Mouse (Mus musculus) ZHBTc4 (cell line): ENCODE measurements at regions not wholly inside any gene's neighbourhood (a gene's known extent, or its start where the extent isn't known, plus 50 kb on each side); places are given as distances from the start of the nearest gene placed in this dataset.

Source experiments
- DNase-seq: peaks from one replicate; pipeline ENCODE4 v3.0.0-alpha.2; 2011; ENCODE audit warnings: low read depth, low spot score

GRCm38 (mm10) chr6:143535726-143536125 lies 368.7 kb downstream of the Etnk1 start:
- DNase-seq: no peak

- DNase-seq: no peak
Observed at GRCm38 (mm10) chr6:143536525-143537293, 369.7 kb downstream of the Etnk1 start.

GRCm38 (mm10) chr6:143547406-143547903 lies 380.4 kb downstream of the Etnk1 start:
- no peak for DNase-seq

- no peak for DNase-seq
Observed at GRCm38 (mm10) chr6:143554946-143555345, 387.9 kb downstream of the Etnk1 start.

- DNase-seq: no peak
Observed at GRCm38 (mm10) chr6:143558046-143558884, 391.2 kb downstream of the Etnk1 start.

GRCm38 (mm10) chr6:143559316-143559715 lies 392.3 kb downstream of the Etnk1 start:
- DNase-seq: no peak

GRCm38 (mm10) chr6:143561316-143562088 lies 394.5 kb downstream of the Etnk1 start:
- DNase-seq: no peak

- no peak for DNase-seq
Observed at GRCm38 (mm10) chr6:143571356-143572115, 404.5 kb downstream of the Etnk1 start.

- DNase-seq: no peak
Observed at GRCm38 (mm10) chr6:143579223-143579622, 412.2 kb downstream of the Etnk1 start.

GRCm38 (mm10) chr6:143589666-143590065 lies 422.6 kb downstream of the Etnk1 start:
- no peak for DNase-seq

- no peak for DNase-seq
Observed at GRCm38 (mm10) chr6:143590231-143590630, 423.2 kb downstream of the Etnk1 start.

- DNase-seq: peak; percentile 18
Observed at GRCm38 (mm10) chr6:143592490-143592889, 425.5 kb downstream of the Etnk1 start.

- no peak for DNase-seq
Observed at GRCm38 (mm10) chr6:143595486-143595885, 428.5 kb downstream of the Etnk1 start.

- no peak for DNase-seq
Observed at GRCm38 (mm10) chr6:143597414-143597813, 430.4 kb downstream of the Etnk1 start.

GRCm38 (mm10) chr6:143598916-143599315 lies 431.9 kb downstream of the Etnk1 start:
- no peak for DNase-seq

GRCm38 (mm10) chr6:143609100-143609499 lies 442.1 kb downstream of the Etnk1 start:
- peak; percentile 69 for DNase-seq

- peak; percentile 68 for DNase-seq
Observed at GRCm38 (mm10) chr6:143612966-143613365, 445.9 kb downstream of the Etnk1 start.

- DNase-seq: no peak
Observed at GRCm38 (mm10) chr6:143614431-143614987, 447.5 kb downstream of the Etnk1 start.

- peak; percentile 74 for DNase-seq
Observed at GRCm38 (mm10) chr6:143615361-143615760, 448.3 kb downstream of the Etnk1 start.

- no peak for DNase-seq
Observed at GRCm38 (mm10) chr6:143616386-143616785, 449.4 kb downstream of the Etnk1 start.

- DNase-seq: no peak
Observed at GRCm38 (mm10) chr6:143618558-143618957, 451.5 kb downstream of the Etnk1 start.
